In the genomic region with DNA sequence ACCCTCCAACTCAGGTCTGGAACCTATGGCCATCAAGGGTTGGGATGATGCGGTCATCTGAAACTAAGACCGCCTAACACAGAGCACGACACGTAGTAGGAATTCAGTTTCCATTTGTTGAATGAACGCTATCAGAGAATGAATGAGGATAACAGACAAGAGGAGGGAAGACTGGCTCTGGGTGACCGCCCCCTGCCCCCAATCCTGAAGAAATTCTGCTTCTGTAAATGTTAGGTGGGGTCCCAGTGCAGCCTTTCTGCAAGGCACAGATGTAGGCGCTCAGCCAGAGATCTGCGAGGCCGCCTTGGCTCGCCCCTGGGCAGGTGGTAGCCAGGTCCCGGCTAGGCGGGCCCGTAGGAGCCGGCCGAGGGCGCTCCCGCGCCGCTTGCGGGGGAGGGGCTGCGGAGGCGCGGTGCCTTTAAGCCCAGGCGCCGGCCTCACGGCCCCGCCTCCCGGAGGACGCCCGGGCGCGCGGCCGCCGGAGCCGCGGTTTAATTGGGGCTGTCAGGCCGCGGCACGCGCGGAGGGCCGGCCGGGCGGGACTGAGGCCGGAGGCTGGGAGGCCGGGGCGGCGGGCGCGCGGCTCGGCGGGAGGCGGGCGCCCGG, we compare ENCODE assay signal across 8 mouse cellular contexts. TPM values are rescaled to one million over a fixed set of nuclear protein-coding genes. Genes with fewer than 3 reads are reported as not detected.
A peak's percentile ranks its signal among the peaks of the same experiment; 100 is the strongest.
DNase-seq lines count a peak whose midpoint lies in the region; ATAC-seq and TF ChIP-seq lines count a peak whose summit lies in the region.

Gene Dusp7, plus strand, starts transcription at position 521 of the 606 bp plus-strand sequence.

- peak within 1 kb of the TSS; percentile 78 for H3K27ac ChIP-seq in bone marrow, adult 2 months (ENCODE audit: control insufficient read depth, insufficient read depth, low read depth, low read length, poor library complexity)
- H3K27ac ChIP-seq in embryonic facial prominence, embryonic 14.5 days (replicated peaks; ENCODE audit: low read depth, low read length), result peak within 1 kb of the TSS; percentile 98
- peak within 1 kb of the TSS; percentile 100 for H3K27ac ChIP-seq in limb, embryonic 15.5 days
- peak within 1 kb of the TSS; percentile 98 for H3K27ac ChIP-seq in midbrain, embryonic 16.5 days (ENCODE audit: low read length)

- under 1% methylated on average over 51 of the region's 57 CpGs for WGBS in bone marrow, adult 2 months
- WGBS in embryonic facial prominence, embryonic 14.5 days, result under 1% methylated on average over 33 of the region's 57 CpGs
- under 1% methylated on average over 43 of the region's 57 CpGs for WGBS in limb, embryonic 15.5 days
- 0% methylated on average over 37 of the region's 57 CpGs for WGBS in midbrain, embryonic 16.5 days

- peak; percentile 66 for ATAC-seq in embryonic facial prominence, embryonic 14.5 days (ENCODE audit: low read depth)
- peak; percentile 57 for ATAC-seq in limb, embryonic 15.5 days (ENCODE audit: insufficient number of reproducible peaks, low FRiP score, low TSS enrichment, low read depth)
- ATAC-seq in midbrain, embryonic 16.5 days, result peak; percentile 85

- peak within 1 kb of the TSS; percentile 85 for H3K4me3 ChIP-seq in bone marrow, adult 2 months (replicated peaks; ENCODE audit: control insufficient read depth, low read depth, low read length)
- peak within 1 kb of the TSS; percentile 92 for H3K4me3 ChIP-seq in embryonic facial prominence, embryonic 14.5 days (ENCODE audit: low read depth, low read length)
- H3K4me3 ChIP-seq in limb, embryonic 15.5 days, result peak within 1 kb of the TSS; percentile 95
- H3K4me3 ChIP-seq in midbrain, embryonic 16.5 days (ENCODE audit: low read depth, low read length), result peak within 1 kb of the TSS; percentile 88

- TF ChIP-seq CTCF in bone marrow, adult 2 months (IDR thresholded peaks at IDR 0.05; ENCODE audit: control insufficient read depth, insufficient read depth, low read length), result no peak

- H3K9me3 ChIP-seq in embryonic facial prominence, embryonic 14.5 days (ENCODE audit: control insufficient read depth, low read length), result no peaks in the 10 kb centered on the region
- no peaks in the 10 kb centered on the region for H3K9me3 ChIP-seq in limb, embryonic 15.5 days
- no peaks in the 10 kb centered on the region for H3K9me3 ChIP-seq in midbrain, embryonic 16.5 days (replicated peaks; ENCODE audit: control insufficient read depth, low read length, poor library complexity, severe bottlenecking)

- H3K36me3 ChIP-seq in embryonic facial prominence, embryonic 14.5 days (ENCODE audit: control insufficient read depth, insufficient read depth, low read length), result peaks cover 26% of the 10 kb centered on the region
- H3K36me3 ChIP-seq in limb, embryonic 15.5 days, result peaks cover 25% of the 10 kb centered on the region
- no peaks in the 10 kb centered on the region; the same call in 1 of the 2 replicates for H3K36me3 ChIP-seq in midbrain, embryonic 16.5 days (ENCODE audit: control insufficient read depth, insufficient read depth, low read length)

- peaks cover 16% of the 10 kb centered on the region for H3K4me1 ChIP-seq in bone marrow, adult 2 months (ENCODE audit: control insufficient read depth, insufficient read depth, low read length)
- H3K4me1 ChIP-seq in embryonic facial prominence, embryonic 14.5 days (ENCODE audit: control insufficient read depth, insufficient read depth, low read length), result peaks cover 38% of the 10 kb centered on the region
- peaks cover 56% of the 10 kb centered on the region for H3K4me1 ChIP-seq in limb, embryonic 15.5 days
- H3K4me1 ChIP-seq in midbrain, embryonic 16.5 days (ENCODE audit: control insufficient read depth, insufficient read depth, low read length), result peaks cover 35% of the 10 kb centered on the region

- no peaks in the 10 kb centered on the region for H3K27me3 ChIP-seq in embryonic facial prominence, embryonic 14.5 days (replicated peaks; ENCODE audit: control insufficient read depth, insufficient read depth, low read length)
- no peaks in the 10 kb centered on the region for H3K27me3 ChIP-seq in limb, embryonic 15.5 days
- no peaks in the 10 kb centered on the region for H3K27me3 ChIP-seq in midbrain, embryonic 16.5 days (ENCODE audit: control insufficient read depth, insufficient read depth, low read depth, low read length)

- peak within 1 kb of the TSS; percentile 97 for H3K4me2 ChIP-seq in embryonic facial prominence, embryonic 14.5 days (ENCODE audit: low read depth, low read length)
- peak within 1 kb of the TSS; percentile 94 for H3K4me2 ChIP-seq in limb, embryonic 15.5 days
- H3K4me2 ChIP-seq in midbrain, embryonic 16.5 days (ENCODE audit: low read length), result peak within 1 kb of the TSS; percentile 83

- TF ChIP-seq POLR2A in bone marrow, adult 2 months (IDR thresholded peaks at IDR 0.05; ENCODE audit: borderline replicate concordance, control insufficient read depth, low read depth, low read length), result peak; percentile 39; the same call in 1 of the 2 replicates

- DNase-seq in B cell, adult 2 months, result peak; percentile 67 to 77
- peak; percentile 94 for DNase-seq in embryonic facial prominence, embryonic 14.5 days (ENCODE audit: low spot score)
- DNase-seq in heart, adult 9 months (ENCODE audit: low spot score in 2 of 2), result peak; percentile 88 to 92
- DNase-seq in kidney, adult 9 months, result peak; percentile 86
- DNase-seq in spleen, postnatal 36 days (ENCODE audit: low spot score in 2 of 2), result peak; percentile 82 to 83

- H3K9ac ChIP-seq in embryonic facial prominence, embryonic 14.5 days (ENCODE audit: low read depth, low read length), result peak within 1 kb of the TSS; percentile 97
- peak within 1 kb of the TSS; percentile 97 for H3K9ac ChIP-seq in limb, embryonic 15.5 days
- peak within 1 kb of the TSS; percentile 95 for H3K9ac ChIP-seq in midbrain, embryonic 16.5 days (ENCODE audit: low read depth, low read length)

RNA-seq across cellular contexts. Expression of gene Dusp7, which starts in this region (rescaled TPM):
- polyA plus RNA-seq in bone marrow, adult 2 months (2011; ENCODE audit: insufficient read depth, insufficient read length, low replicate concordance, missing spikeins), result 3.8 and 11.6 TPM in 2 replicates
- polyA plus RNA-seq in embryonic facial prominence, embryonic 14.5 days (2014; fragmentation: Nextera tagmentation; extraction: Ambion mirVana), result 44.0 and 48.4 TPM in 2 replicates
- polyA plus RNA-seq in limb, embryonic 15.5 days (2015; fragmentation: Nextera tagmentation; extraction: Ambion mirVana), result 39.0 and 47.0 TPM in 2 replicates
- polyA plus RNA-seq in midbrain, embryonic 16.5 days (2015; fragmentation: Nextera tagmentation; extraction: Ambion mirVana), result 12.3 and 13.2 TPM in 2 replicates

Comparison
In these comparisons a context has a peak if more than half of its experiments do, and no peak if none do; other contexts are left out.
1. Peak in every context shown above with its lines: DNase-seq, ATAC-seq, H3K4me3 ChIP-seq and H3K27ac ChIP-seq.